Mouse (Mus musculus) neural tube, embryonic 13.5 days (tissue): ENCODE measurements around the gene Gm49388. TPM values are rescaled to one million over a fixed set of nuclear protein-coding genes. Genes with fewer than 3 reads are reported as not detected.

Source experiments
- polyA plus RNA-seq: library from polyadenylated mRNA; unstranded; fragments of >200 nt; fragmentation: Nextera tagmentation; extraction: Ambion mirVana; gene quantifications from 2 replicates; pipeline ENCODE4 v1.2.1, GENCODE M21; 2015

Gm49388 gene
- polyA plus RNA-seq, 1 experiment from 2014 or later = not detected

Other genes starting within 250 kb of the Gm49388 start
- gene Tmem265, start 224.2 kb upstream of the Gm49388 start, polyA plus RNA-seq = 4.5 and 4.8 TPM in 2 replicates
- 59.1 and 62.8 TPM in 2 replicates for gene Phkg2, start 212.3 kb upstream of the Gm49388 start, polyA plus RNA-seq
- gene Ccdc189, start 197.0 kb upstream of the Gm49388 start, polyA plus RNA-seq = 9.2 and 11.2 TPM in 2 replicates
- 43.5 and 48.3 TPM in 2 replicates for gene Rnf40, start 196.8 kb upstream of the Gm49388 start, polyA plus RNA-seq
- gene Zfp629, start 169.8 kb upstream of the Gm49388 start, polyA plus RNA-seq = 22.8 and 23.1 TPM in 2 replicates
- gene Bcl7c, start 76.7 kb upstream of the Gm49388 start, polyA plus RNA-seq = 41.2 and 44.9 TPM in 2 replicates
- gene Ctf1, start 72.9 kb upstream of the Gm49388 start, polyA plus RNA-seq = 4.5 and 4.9 TPM in 2 replicates
- not detected in 2 replicates for gene Ctf2, start 53.4 kb upstream of the Gm49388 start, polyA plus RNA-seq
- gene Fbxl19, start 41.1 kb upstream of the Gm49388 start, polyA plus RNA-seq = 8.0 and 8.8 TPM in 2 replicates
- gene Orai3, start 15.8 kb upstream of the Gm49388 start, polyA plus RNA-seq = 9.7 and 9.9 TPM in 2 replicates
- 19.0 and 20.9 TPM in 2 replicates for gene Setd1a, start 8.9 kb upstream of the Gm49388 start, polyA plus RNA-seq
- 9.5 and 9.8 TPM in 2 replicates for gene Hsd3b7, start 15.0 kb downstream of the Gm49388 start, polyA plus RNA-seq
- gene Stx4a, start 38.7 kb downstream of the Gm49388 start, polyA plus RNA-seq = 18.9 and 25.4 TPM in 2 replicates
- 38.4 and 39.8 TPM in 2 replicates for gene Stx1b, start 38.9 kb downstream of the Gm49388 start, polyA plus RNA-seq
- 10.2 and 12.0 TPM in 2 replicates for gene Zfp646, start 90.6 kb downstream of the Gm49388 start, polyA plus RNA-seq
- gene Zfp668, start 91.2 kb downstream of the Gm49388 start, polyA plus RNA-seq = 32.5 and 35.1 TPM in 2 replicates
- 0.70 and 0.87 TPM in 2 replicates for gene Prss53, start 105.4 kb downstream of the Gm49388 start, polyA plus RNA-seq
- gene Gm21974, start 109.8 kb downstream of the Gm49388 start, polyA plus RNA-seq = not detected in 2 replicates
- 73.8 and 77.6 TPM in 2 replicates for gene Vkorc1, start 110.0 kb downstream of the Gm49388 start, polyA plus RNA-seq
- 55.3 and 64.4 TPM in 2 replicates for gene Bckdk, start 118.5 kb downstream of the Gm49388 start, polyA plus RNA-seq
- gene Kat8, start 126.9 kb downstream of the Gm49388 start, polyA plus RNA-seq = 47.1 and 55.8 TPM in 2 replicates
- gene Prss8, start 144.5 kb downstream of the Gm49388 start, polyA plus RNA-seq = 0.18 and 0.58 TPM in 2 replicates
- gene Prss36, start 161.1 kb downstream of the Gm49388 start, polyA plus RNA-seq = 13.7 and 14.8 TPM in 2 replicates
- 376 and 434 TPM in 2 replicates for gene Fus, start 181.8 kb downstream of the Gm49388 start, polyA plus RNA-seq
- gene Pycard, start 208.3 kb downstream of the Gm49388 start, polyA plus RNA-seq = 7.0 and 7.4 TPM in 2 replicates
- 0.33 TPM in 1 of 2 replicates, not detected in the other for gene Trim72, start 218.3 kb downstream of the Gm49388 start, polyA plus RNA-seq